Mouse (Mus musculus) layer of hippocampus, postnatal 10 days (tissue): ENCODE results near the gene A730061H03Rik. TPM values are rescaled to one million over a fixed set of nuclear protein-coding genes. Genes with fewer than 3 reads are reported as not detected.
A peak's percentile ranks its signal among the peaks of the same experiment; 100 is the strongest.

Source experiments
- DNase-seq, 2 experiments: peaks; one replicate each; pipeline ENCODE4 v3.0.0; 2021; ENCODE audit warnings: low spot score in 2 of 2
- total RNA-seq, 2 experiments: library from RNA; stranded (reverse); gene quantifications; 2 replicates each; pipeline ENCODE4 v1.2.3; 2021

Gene A730061H03Rik
- total RNA-seq, 2 experiments from 2014 or later, result 1.2 TPM; not detected in 1

- DNase-seq, result no peak
These were observed 21.9 kb upstream of the A730061H03Rik start for GRCm38 (mm10) chr14:55581981-55582681.

GRCm38 (mm10) chr14:55580731-55581130 lies 20.5 kb upstream of the A730061H03Rik start:
- DNase-seq, result no peak

GRCm38 (mm10) chr14:55579511-55580496 lies 19.6 kb upstream of the A730061H03Rik start:
- DNase-seq, result no peak

- peak in 1 of 2 experiments; percentile 27 for DNase-seq
These were observed 18.6 kb upstream of the A730061H03Rik start for GRCm38 (mm10) chr14:55578668-55579269.

GRCm38 (mm10) chr14:55577871-55578667 lies 17.9 kb upstream of the A730061H03Rik start, which contains the start of gene Psme1:
Gene Psme1 (plus strand): TSS chr14:55578123.
- peak; percentile 79 to 85 for DNase-seq

GRCm38 (mm10) chr14:55576376-55576775 lies 16.2 kb upstream of the A730061H03Rik start:
- no peak for DNase-seq

GRCm38 (mm10) chr14:55575711-55576110 lies 15.5 kb upstream of the A730061H03Rik start:
- no peak for DNase-seq

GRCm38 (mm10) chr14:55575302-55575701 lies 15.1 kb upstream of the A730061H03Rik start, which contains the start of gene Fitm1:
Gene Fitm1 (plus strand): TSS chr14:55575617.
- DNase-seq, result no peak

- no peak for DNase-seq
These were observed 11.6 kb upstream of the A730061H03Rik start for GRCm38 (mm10) chr14:55571760-55572159.

- no peak for DNase-seq
These were observed 10.4 kb upstream of the A730061H03Rik start for GRCm38 (mm10) chr14:55570588-55570987.

GRCm38 (mm10) chr14:55567496-55567895 lies 7.3 kb upstream of the A730061H03Rik start:
- DNase-seq, result no peak

- DNase-seq, result no peak
These were observed 5.5 kb upstream of the A730061H03Rik start for GRCm38 (mm10) chr14:55565748-55566147.

GRCm38 (mm10) chr14:55563249-55563648 lies 3.0 kb upstream of the A730061H03Rik start:
- DNase-seq, result no peak

GRCm38 (mm10) chr14:55561860-55562259 lies 1.7 kb upstream of the A730061H03Rik start:
- no peak for DNase-seq

GRCm38 (mm10) chr14:55559799-55560201 lies 406 bp downstream of the A730061H03Rik start, which contains the start of gene Dcaf11:
Gene Dcaf11 (plus strand): TSS chr14:55560006.
- DNase-seq, result peak; percentile 89 to 91

GRCm38 (mm10) chr14:55558740-55559448 lies 1.3 kb downstream of the A730061H03Rik start:
- DNase-seq, result no peak

- DNase-seq, result no peak
These were observed 2.6 kb downstream of the A730061H03Rik start for GRCm38 (mm10) chr14:55557587-55557986.

- peak; percentile 83 to 84 for DNase-seq
These were observed 3.2 kb downstream of the A730061H03Rik start for GRCm38 (mm10) chr14:55557003-55557402.

- no peak for DNase-seq
These were observed 4.4 kb downstream of the A730061H03Rik start for GRCm38 (mm10) chr14:55555788-55556187.

GRCm38 (mm10) chr14:55554635-55555034 lies 5.6 kb downstream of the A730061H03Rik start:
- DNase-seq, result no peak
